Mouse (Mus musculus) cortical plate, adult 2 months (tissue): ENCODE results near the gene Gm5737. TPM values are rescaled to one million over a fixed set of nuclear protein-coding genes. Genes with fewer than 3 reads are reported as not detected.

Experiments
- H3K27ac ChIP-seq: fragments of 200-500 bp; 2 replicates; pipeline ENCODE4 v1.5.1; 2012; ENCODE audit warnings: low read length, control low read depth, inconsistent platforms; ENCODE audit not compliant: insufficient read depth
- H3K4me1 ChIP-seq: fragments of 200-500 bp; 2 replicates; pipeline ENCODE4 v1.6.1; 2011; ENCODE audit warnings: low read length; ENCODE audit not compliant: control insufficient read depth, insufficient read depth
- H3K4me3 ChIP-seq: fragments of 200-500 bp; 2 replicates; pipeline ENCODE4 v1.5.1; 2011; ENCODE audit warnings: mild to moderate bottlenecking, low read length, control low read depth; ENCODE audit not compliant: insufficient read depth
- CTCF ChIP-seq: fragments of 200-500 bp; IDR thresholded peaks from 2 replicates; pipeline ENCODE4 v1.5.1; 2011; ENCODE audit warnings: mild to moderate bottlenecking, control low read depth, low read length; ENCODE audit not compliant: insufficient read depth; ENCODE audit errors: extremely low read depth
- POLR2A ChIP-seq: fragments of 200-500 bp; IDR thresholded peaks from 2 replicates; pipeline ENCODE4 v1.6.1; 2011; ENCODE audit warnings: mild to moderate bottlenecking, low read length, control low read depth; ENCODE audit not compliant: insufficient read depth; ENCODE audit errors: extremely low read depth
- polyA plus RNA-seq: library from polyadenylated mRNA; depleted of rRNA; stranded (reverse); fragments of >200 nt; gene quantifications from 2 replicates; pipeline ENCODE4 v1.2.3, GENCODE M21; 2012; rRNA removed

Gene Gm5737
- polyA plus RNA-seq, 1 experiment, result not detected

GRCm38 (mm10) chr7:120873083-120873482 lies 60.9 kb downstream of the Gm5737 start:
- H3K4me1 ChIP-seq, result peaks cover 9% of the 10 kb centered on the region
- no peak overlapping the region for H3K4me3 ChIP-seq
- TF ChIP-seq CTCF, result no peak
- TF ChIP-seq POLR2A, result no peak

DNA sequence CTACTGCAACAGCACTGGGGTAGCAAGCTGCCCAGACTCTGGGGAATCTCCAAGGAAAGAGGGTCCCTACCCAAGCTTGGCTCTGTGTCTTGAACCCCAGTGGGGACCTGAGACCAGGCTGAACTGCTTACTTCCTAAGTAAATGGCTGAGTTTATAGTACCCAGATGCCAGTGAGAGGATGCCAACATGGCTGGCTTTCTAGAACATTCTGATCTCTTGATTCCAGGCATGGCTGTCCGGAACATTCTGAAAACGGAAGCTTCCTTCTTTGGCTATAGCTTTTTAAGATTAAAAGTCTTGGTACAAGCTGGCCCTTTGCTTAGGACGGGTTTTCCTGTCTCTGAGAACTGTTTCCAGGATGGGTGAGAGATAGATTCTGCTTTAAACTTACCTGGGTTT lies 61.9 kb downstream of the Gm5737 start:
- H3K4me1 ChIP-seq, result peaks cover 9% of the 10 kb centered on the region
- H3K27ac ChIP-seq, result no peak overlapping the region
- TF ChIP-seq CTCF (no peak), POLR2A (no peak)
- H3K4me3 ChIP-seq, result no peak overlapping the region

More at GRCm38 (mm10) chr7:120873083-120873482, 60.9 kb downstream of the Gm5737 start:
- no peak overlapping the region for H3K27ac ChIP-seq

GRCm38 (mm10) chr7:120874764-120875539 lies 62.8 kb downstream of the Gm5737 start:
- TF ChIP-seq CTCF, result no peak
- no peak for TF ChIP-seq POLR2A
- H3K4me1 ChIP-seq, result peaks cover 4% of the 10 kb centered on the region
- no peak overlapping the region for H3K27ac ChIP-seq
- H3K4me3 ChIP-seq, result no peak overlapping the region

- Histone ChIP-seq H3K27ac (no peak overlapping the region), H3K4me3 (no peak overlapping the region), H3K4me1 (peaks cover 2% of the 10 kb centered on the region; the same call in 1 of the 2 replicates)
- no peak for TF ChIP-seq CTCF
- TF ChIP-seq POLR2A, result no peak
Observed at GRCm38 (mm10) chr7:120875540-120876388, 63.6 kb downstream of the Gm5737 start.

DNA sequence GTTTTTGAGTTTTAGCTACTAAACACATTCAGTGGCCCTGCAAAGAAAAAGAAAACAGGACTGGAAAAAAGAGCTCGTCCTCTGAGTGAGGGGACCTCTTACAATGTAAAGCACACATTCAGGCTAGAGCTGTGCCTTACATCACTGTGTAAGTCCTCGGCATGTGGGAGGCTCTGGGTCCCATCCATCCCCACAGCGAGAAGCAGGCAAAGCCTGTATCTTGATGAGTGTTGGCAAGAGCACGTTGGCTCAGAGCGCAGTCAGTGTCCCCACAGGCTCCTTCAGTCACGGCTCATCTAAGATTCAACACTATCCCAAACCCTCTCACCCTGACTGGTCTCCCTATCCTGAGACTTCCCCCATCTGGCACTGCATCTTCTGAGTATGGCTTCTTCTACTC lies 66.1 kb downstream of the Gm5737 start:
- TF ChIP-seq POLR2A (no peak), CTCF (no peak)
- no peak overlapping the region for H3K27ac ChIP-seq

GRCm38 (mm10) chr7:120879972-120880371 lies 67.8 kb downstream of the Gm5737 start:
- TF ChIP-seq CTCF (no peak), POLR2A (no peak)
- Histone ChIP-seq H3K4me3 (no peak overlapping the region), H3K27ac (no peak overlapping the region), H3K4me1 (peaks cover 2% of the 10 kb centered on the region; the same call in 1 of the 2 replicates)

More for the DNA sequence above, 66.1 kb downstream of the Gm5737 start:
- peaks cover 2% of the 10 kb centered on the region; the same call in 1 of the 2 replicates for H3K4me1 ChIP-seq
- no peak overlapping the region for H3K4me3 ChIP-seq

- Histone ChIP-seq H3K27ac (no peak overlapping the region), H3K4me3 (no peak overlapping the region), H3K4me1 (peaks cover 2% of the 10 kb centered on the region; the same call in 1 of the 2 replicates)
- TF ChIP-seq POLR2A, result no peak
- TF ChIP-seq CTCF, result no peak
Observed at GRCm38 (mm10) chr7:120880770-120881169, 68.6 kb downstream of the Gm5737 start.

Other genes with a start within 250 kb of the Gm5737 start
- gene Uqcrc2, start 177.2 kb upstream of the Gm5737 start, polyA plus RNA-seq, result 205 and 211 TPM in 2 replicates
- 0.17 and 0.25 TPM in 2 replicates for gene Pdzd9, start 142.0 kb upstream of the Gm5737 start, polyA plus RNA-seq
- gene Mosmo, start 134.7 kb upstream of the Gm5737 start, polyA plus RNA-seq, result 37.0 and 38.8 TPM in 2 replicates
- 10.3 and 13.4 TPM in 2 replicates for gene Vwa3a, start 73.0 kb upstream of the Gm5737 start, polyA plus RNA-seq
- gene Eef2k, start 30.5 kb downstream of the Gm5737 start, polyA plus RNA-seq, result 33.8 and 36.2 TPM in 2 replicates
- gene Polr3e, start 105.4 kb downstream of the Gm5737 start, polyA plus RNA-seq, result 25.9 and 28.0 TPM in 2 replicates
- 14.6 and 17.5 TPM in 2 replicates for gene Cdr2, start 169.9 kb downstream of the Gm5737 start, polyA plus RNA-seq
- gene Mfsd13b, start 170.1 kb downstream of the Gm5737 start, polyA plus RNA-seq, result 0.40 TPM in 2 replicates
- gene Mettl9, start 222.1 kb downstream of the Gm5737 start, polyA plus RNA-seq, result 53.1 and 55.7 TPM in 2 replicates